Mouse (Mus musculus): ENCODE results near the gene Bhmt. TPM values are rescaled to one million over a fixed set of nuclear protein-coding genes. Genes with fewer than 3 reads are reported as not detected.
A peak's percentile ranks its signal among the peaks of the same experiment; 100 is the strongest.

Bhmt gene
- polyA plus RNA-seq, 1 experiment: 23.1 TPM

GRCm38 (mm10) chr13:93632927-93633326, 4.8 kb downstream of the Bhmt start:
- H3K36me3 ChIP-seq (ENCODE audit: control insufficient read depth, insufficient read depth, low read length): no peaks in the 10 kb centered on the region
- no peak overlapping the region for H3K27ac ChIP-seq (ENCODE audit: control insufficient read depth, insufficient read depth, low read depth, low read length)
- H3K4me1 ChIP-seq (ENCODE audit: control insufficient read depth, insufficient read depth, low read length): peaks cover 8% of the 10 kb centered on the region; the same call in 1 of the 2 replicates
- H3K4me3 ChIP-seq (ENCODE audit: control insufficient read depth, low read depth, low read length): no peak overlapping the region
- TF ChIP-seq CTCF (IDR thresholded peaks at IDR 0.05; ENCODE audit: control insufficient read depth, insufficient read depth, insufficient replicate concordance, low read depth, low read length) (no peak), POLR2A (IDR thresholded peaks at IDR 0.05; ENCODE audit: control insufficient read depth, low read depth, low read length) (no peak)
- no peaks in the 10 kb centered on the region for H3K27me3 ChIP-seq (ENCODE audit: control insufficient read depth, insufficient read depth, low read length)

GRCm38 (mm10) chr13:93630941-93631705, 6.6 kb downstream of the Bhmt start:
- peaks cover 3% of the 10 kb centered on the region; the same call in 1 of the 2 replicates for H3K4me1 ChIP-seq (ENCODE audit: control insufficient read depth, insufficient read depth, low read length)
- no peaks in the 10 kb centered on the region for H3K27me3 ChIP-seq (ENCODE audit: control insufficient read depth, insufficient read depth, low read length)
- no peaks in the 10 kb centered on the region for H3K36me3 ChIP-seq (ENCODE audit: control insufficient read depth, insufficient read depth, low read length)
- no peak overlapping the region for H3K27ac ChIP-seq (ENCODE audit: control insufficient read depth, insufficient read depth, low read depth, low read length)
- TF ChIP-seq POLR2A (IDR thresholded peaks at IDR 0.05; ENCODE audit: control insufficient read depth, low read depth, low read length) (no peak), CTCF (IDR thresholded peaks at IDR 0.05; ENCODE audit: control insufficient read depth, insufficient read depth, insufficient replicate concordance, low read depth, low read length) (no peak)
- H3K4me3 ChIP-seq (ENCODE audit: control insufficient read depth, low read depth, low read length): no peak overlapping the region

- Histone ChIP-seq H3K27ac (ENCODE audit: control insufficient read depth, insufficient read depth, low read depth, low read length) (no peak overlapping the region), H3K4me3 (ENCODE audit: control insufficient read depth, low read depth, low read length) (no peak overlapping the region)
- TF ChIP-seq CTCF (IDR thresholded peaks at IDR 0.05; ENCODE audit: control insufficient read depth, insufficient read depth, insufficient replicate concordance, low read depth, low read length) (no peak), POLR2A (IDR thresholded peaks at IDR 0.05; ENCODE audit: control insufficient read depth, low read depth, low read length) (no peak)
Observed at GRCm38 (mm10) chr13:93628861-93629260, 8.9 kb downstream of the Bhmt start.

GRCm38 (mm10) chr13:93614361-93614948, 23.3 kb downstream of the Bhmt start:
- no peak for TF ChIP-seq CTCF (IDR thresholded peaks at IDR 0.05; ENCODE audit: control insufficient read depth, insufficient read depth, insufficient replicate concordance, low read depth, low read length)
- TF ChIP-seq POLR2A (IDR thresholded peaks at IDR 0.05; ENCODE audit: control insufficient read depth, low read depth, low read length): no peak
- Histone ChIP-seq H3K4me3 (ENCODE audit: control insufficient read depth, low read depth, low read length) (no peak overlapping the region), H3K27ac (ENCODE audit: control insufficient read depth, insufficient read depth, low read depth, low read length) (no peak overlapping the region), H3K4me1 (ENCODE audit: control insufficient read depth, insufficient read depth, low read length) (peaks cover 5% of the 10 kb centered on the region), H3K27me3 (ENCODE audit: control insufficient read depth, insufficient read depth, low read length) (no peaks in the 10 kb centered on the region), H3K36me3 (ENCODE audit: control insufficient read depth, insufficient read depth, low read length) (no peaks in the 10 kb centered on the region)

More at GRCm38 (mm10) chr13:93628861-93629260, 8.9 kb downstream of the Bhmt start:
- Histone ChIP-seq H3K36me3 (ENCODE audit: control insufficient read depth, insufficient read depth, low read length) (no peaks in the 10 kb centered on the region), H3K4me1 (ENCODE audit: control insufficient read depth, insufficient read depth, low read length) (peaks cover 3% of the 10 kb centered on the region; the same call in 1 of the 2 replicates), H3K27me3 (ENCODE audit: control insufficient read depth, insufficient read depth, low read length) (no peaks in the 10 kb centered on the region)

- peaks cover 5% of the 10 kb centered on the region for H3K4me1 ChIP-seq (ENCODE audit: control insufficient read depth, insufficient read depth, low read length)
- no peaks in the 10 kb centered on the region for H3K36me3 ChIP-seq (ENCODE audit: control insufficient read depth, insufficient read depth, low read length)
- H3K27ac ChIP-seq (ENCODE audit: control insufficient read depth, insufficient read depth, low read depth, low read length): no peak overlapping the region
- no peaks in the 10 kb centered on the region for H3K27me3 ChIP-seq (ENCODE audit: control insufficient read depth, insufficient read depth, low read length)
- no peak overlapping the region for H3K4me3 ChIP-seq (ENCODE audit: control insufficient read depth, low read depth, low read length)
- TF ChIP-seq CTCF (IDR thresholded peaks at IDR 0.05; ENCODE audit: control insufficient read depth, insufficient read depth, insufficient replicate concordance, low read depth, low read length) (no peak), POLR2A (IDR thresholded peaks at IDR 0.05; ENCODE audit: control insufficient read depth, low read depth, low read length) (no peak)
Observed at GRCm38 (mm10) chr13:93613771-93614170, 24.0 kb downstream of the Bhmt start.

- Histone ChIP-seq H3K27ac (ENCODE audit: control insufficient read depth, insufficient read depth, low read depth, low read length) (no peak overlapping the region; the same call in 1 of the 2 replicates), H3K27me3 (ENCODE audit: control insufficient read depth, insufficient read depth, low read length) (no peaks in the 10 kb centered on the region), H3K4me1 (ENCODE audit: control insufficient read depth, insufficient read depth, low read length) (peaks cover 5% of the 10 kb centered on the region), H3K36me3 (ENCODE audit: control insufficient read depth, insufficient read depth, low read length) (no peaks in the 10 kb centered on the region), H3K4me3 (ENCODE audit: control insufficient read depth, low read depth, low read length) (peak overlapping the region; percentile 22; the same call in 1 of the 2 replicates)
- TF ChIP-seq POLR2A (IDR thresholded peaks at IDR 0.05; ENCODE audit: control insufficient read depth, low read depth, low read length) (no peak), CTCF (IDR thresholded peaks at IDR 0.05; ENCODE audit: control insufficient read depth, insufficient read depth, insufficient replicate concordance, low read depth, low read length) (peak; percentile 44; the same call in 1 of the 2 replicates)
Observed at GRCm38 (mm10) chr13:93612660-93613607, 24.8 kb downstream of the Bhmt start.
